Mouse (Mus musculus) erythroblast, embryonic 14.5 days (primary cell): ENCODE results near the gene Slc29a3.

Experiments used
- GATA1 ChIP-seq: IDR thresholded peaks from 2 replicates; pipeline ENCODE4 v1.6.1; 2012; ENCODE audit warnings: low read length, inconsistent platforms, mixed read lengths
- TAL1 ChIP-seq: IDR thresholded peaks from 3 replicates; pipeline ENCODE4 v1.6.1; 2012; ENCODE audit warnings: low read length, inconsistent platforms, mixed read lengths

- TF ChIP-seq TAL1 (no peak), GATA1 (no peak)
Observed at GRCm38 (mm10) chr10:60741435-60741834, 11.2 kb downstream of the Slc29a3 start.
